Mouse (Mus musculus) heart, adult 2 months (tissue): ENCODE measurements around the gene Pnrc2. TPM values are rescaled to one million over a fixed set of nuclear protein-coding genes. Genes with fewer than 3 reads are reported as not detected.

ENCODE experiments used
- DNase-seq, 2 experiments: peaks; one replicate each; pipeline ENCODE4 v3.0.0; 2021
- H3K27ac ChIP-seq: fragments of 200-600 bp; 2 replicates; pipeline ENCODE4 v1.8.1; 2022
- H3K27me3 ChIP-seq: fragments of 200-500 bp; 2 replicates; pipeline ENCODE4 v1.6.1; 2012; ENCODE audit warnings: mild to moderate bottlenecking, low read length, inconsistent platforms, mixed read lengths; ENCODE audit not compliant: control insufficient read depth, insufficient read depth
- H3K36me3 ChIP-seq: fragments of 200-500 bp; 2 replicates; pipeline ENCODE4 v1.6.1; 2012; ENCODE audit warnings: low read length, inconsistent platforms; ENCODE audit not compliant: control insufficient read depth, insufficient read depth
- H3K4me1 ChIP-seq: fragments of 200-500 bp; 2 replicates; pipeline ENCODE4 v1.6.1; 2011; ENCODE audit warnings: low read length; ENCODE audit not compliant: control insufficient read depth, insufficient read depth
- H3K4me3 ChIP-seq: fragments of 200-600 bp; 2 replicates; pipeline ENCODE4 v1.8.1; 2022
- H3K79me2 ChIP-seq: fragments of 200-500 bp; replicated peaks from 2 replicates; pipeline ENCODE4 v1.6.1; 2012; ENCODE audit warnings: mild to moderate bottlenecking, inconsistent platforms, low read length, moderate library complexity, mixed read lengths; ENCODE audit not compliant: control insufficient read depth, insufficient read depth
- H3K9ac ChIP-seq: fragments of 200-500 bp; 2 replicates; pipeline ENCODE4 v1.6.1; 2012; ENCODE audit warnings: low read depth, mild to moderate bottlenecking, control low read depth, inconsistent platforms, low read length, mixed read lengths
- CTCF ChIP-seq: fragments of 200-600 bp; IDR thresholded peaks from 2 replicates; pipeline ENCODE4 v1.8.1; 2022; ENCODE audit warnings: antibody characterized with exemption, mild to moderate bottlenecking, moderate library complexity
- EP300 ChIP-seq: fragments of 200-500 bp; IDR thresholded peaks from 2 replicates; pipeline ENCODE4 v1.6.1; 2011; ENCODE audit warnings: low read depth, low read length, control low read depth; ENCODE audit not compliant: insufficient read depth
- POLR2A ChIP-seq: fragments of 200-500 bp; IDR thresholded peaks from 2 replicates; pipeline ENCODE4 v1.6.1; 2011; ENCODE audit warnings: mild to moderate bottlenecking, low read depth, low read length, control low read depth; ENCODE audit not compliant: insufficient read depth
- WGBS: fragments of 180-500 bp; shearing (Covaris S2); methylation state at CpG from one replicate; pipeline ENCODE4 v1.1.7; 2018; 5-methylcytosine and 5-hydroxymethylcytosine counted together
- intact Hi-C: fragments of 180-260 bp; cut with DNase I; formaldehyde crosslinking; loops from one replicate; pipeline ENCODE4 v1.15.1; 2025
- polyA plus RNA-seq: library from polyadenylated mRNA; depleted of rRNA; stranded (reverse); fragments of >200 nt; gene quantifications from 2 replicates; pipeline ENCODE4 v1.2.3, GENCODE M21; 2012
- total RNA-seq, 2 experiments: library from RNA; stranded (reverse); gene quantifications; 2 replicates each; pipeline ENCODE4 v1.2.3; 2021

Gene Pnrc2
- total and polyA plus RNA-seq, 3 experiments, result 14.9 to 81.2 (median 58.8) TPM

DNA sequence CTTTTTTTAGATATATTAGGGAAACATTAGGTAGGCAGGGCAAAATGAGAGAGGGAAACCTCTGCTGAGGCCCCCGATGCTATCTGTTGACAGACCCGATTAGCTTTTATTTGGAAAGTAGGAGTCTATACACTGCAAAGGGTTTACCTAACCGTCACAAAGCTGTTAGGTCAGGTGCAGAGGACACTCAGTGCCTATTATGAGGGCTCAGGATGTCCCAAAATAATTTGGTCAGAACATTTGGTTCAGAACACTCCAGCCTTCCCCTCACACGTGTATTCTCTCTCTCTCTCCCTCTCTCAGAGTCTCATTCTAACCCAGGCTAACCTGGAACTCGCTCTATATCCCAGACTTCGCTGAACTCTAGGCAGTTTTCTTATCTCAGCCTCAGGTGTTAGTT lies 8.4 kb upstream of the Pnrc2 start:
- DNase-seq, result no peak
- no peaks in the 10 kb centered on the region for H3K27me3 ChIP-seq
- no peaks in the 10 kb centered on the region for H3K36me3 ChIP-seq
- no peaks in the 10 kb centered on the region for H3K79me2 ChIP-seq
- no peak overlapping the region for H3K9ac ChIP-seq
- H3K4me1 ChIP-seq, result peaks cover 3% of the 10 kb centered on the region
- 79% methylated on average over 6 of the region's 6 CpGs for WGBS
- TF ChIP-seq CTCF (no peak), EP300 (no peak), POLR2A (no peak)
- no peak overlapping the region for H3K27ac ChIP-seq
- intact Hi-C loops, result no loop called here
- no peak overlapping the region for H3K4me3 ChIP-seq

DNA sequence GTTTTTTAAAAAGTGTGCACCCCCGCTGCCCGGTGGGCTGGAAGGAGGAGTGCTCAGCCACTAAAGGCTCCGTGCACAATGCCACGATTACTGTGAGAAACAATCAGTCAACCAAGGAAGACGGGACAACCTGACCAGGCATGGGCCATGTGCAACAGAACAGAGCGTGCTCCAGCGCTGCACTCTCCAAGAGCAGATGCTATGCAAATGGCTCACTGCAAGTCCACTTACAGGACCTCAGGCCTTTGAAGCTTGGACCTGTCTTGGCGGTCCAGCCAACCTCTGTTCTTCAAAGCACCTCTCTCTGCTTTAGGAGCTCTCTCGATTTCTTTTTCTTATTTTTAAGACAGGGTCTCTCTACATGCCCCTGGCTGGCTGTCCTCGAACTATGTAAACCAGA lies 6.9 kb upstream of the Pnrc2 start:
- Histone ChIP-seq H3K79me2 (no peaks in the 10 kb centered on the region), H3K4me1 (peaks cover 11% of the 10 kb centered on the region), H3K9ac (no peak overlapping the region), H3K36me3 (peaks cover 5% of the 10 kb centered on the region; the same call in 1 of the 2 replicates), H3K4me3 (no peak overlapping the region), H3K27me3 (no peaks in the 10 kb centered on the region), H3K27ac (no peak overlapping the region)
- no peak for TF ChIP-seq EP300
- TF ChIP-seq POLR2A, result no peak
- no peak for TF ChIP-seq CTCF
- DNase-seq, result no peak
- 94% methylated on average over 10 of the region's 10 CpGs for WGBS
- intact Hi-C loops, result no loop called here

DNA sequence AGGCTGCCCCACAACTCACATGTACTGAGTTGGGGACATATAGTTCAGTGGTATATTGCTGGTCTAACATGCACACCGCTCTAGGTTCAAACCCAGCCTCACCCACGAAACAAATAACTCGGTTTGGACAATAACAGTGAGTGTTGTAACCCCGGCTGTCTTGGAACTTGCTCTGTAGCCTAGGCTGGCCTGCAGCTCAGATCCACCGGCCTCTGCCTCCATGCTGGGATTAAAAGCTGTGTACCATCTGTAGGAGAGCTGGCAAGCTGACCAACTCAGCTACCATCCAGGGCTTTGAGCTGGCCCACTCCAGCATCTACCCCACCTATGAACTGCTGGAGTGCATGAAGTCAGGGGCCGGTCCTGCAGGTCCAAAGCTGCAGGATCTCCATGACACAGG lies 6.4 kb upstream of the Pnrc2 start:
- Histone ChIP-seq H3K4me1 (peaks cover 15% of the 10 kb centered on the region), H3K4me3 (no peak overlapping the region), H3K27ac (no peak overlapping the region), H3K27me3 (no peaks in the 10 kb centered on the region), H3K36me3 (peaks cover 8% of the 10 kb centered on the region; the same call in 1 of the 2 replicates), H3K9ac (no peak overlapping the region), H3K79me2 (no peaks in the 10 kb centered on the region)
- TF ChIP-seq POLR2A, result no peak
- TF ChIP-seq CTCF, result no peak
- no peak for TF ChIP-seq EP300
- WGBS, result 96% methylated on average over 6 of the region's 6 CpGs
- intact Hi-C loops, result no loop called here
- no peak for DNase-seq

GRCm38 (mm10) chr4:135879021-135879420 lies 5.4 kb upstream of the Pnrc2 start:
- no peaks in the 10 kb centered on the region for H3K27me3 ChIP-seq
- no peak overlapping the region for H3K9ac ChIP-seq
- TF ChIP-seq CTCF (no peak), POLR2A (no peak), EP300 (no peak)
- H3K36me3 ChIP-seq, result peaks cover 14% of the 10 kb centered on the region
- no peak overlapping the region for H3K4me3 ChIP-seq
- no peak for DNase-seq
- WGBS, result 82% methylated on average over 6 of the region's 6 CpGs
- intact Hi-C loops, result loop anchor here (5.0 kb wide), 2 partner anchors 62 to 172 kb away; no protein-coding TSS in a partner anchor
- no peak overlapping the region for H3K27ac ChIP-seq
- H3K4me1 ChIP-seq, result peaks cover 19% of the 10 kb centered on the region
- no peaks in the 10 kb centered on the region for H3K79me2 ChIP-seq

DNA sequence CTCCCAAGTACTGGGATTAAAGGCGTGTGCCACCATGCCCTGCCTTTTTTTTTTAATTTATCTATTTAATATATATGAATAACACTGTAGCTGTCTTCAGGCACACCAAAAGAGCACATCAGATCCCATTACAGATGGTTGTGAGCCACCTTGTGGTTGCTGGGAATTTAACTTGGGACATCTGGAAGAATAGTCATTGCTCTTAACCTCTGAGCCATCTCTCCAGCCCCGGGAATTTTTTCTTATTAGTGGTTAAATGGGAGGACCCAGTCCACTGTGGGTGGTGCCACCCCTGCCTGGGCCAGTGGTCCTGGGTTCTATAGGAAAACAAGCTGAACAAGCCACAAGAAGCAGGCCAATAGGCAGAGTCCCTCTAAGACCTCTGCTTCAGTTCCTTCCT lies 4.1 kb upstream of the Pnrc2 start:
- H3K4me1 ChIP-seq, result peaks cover 17% of the 10 kb centered on the region
- no peaks in the 10 kb centered on the region for H3K79me2 ChIP-seq
- WGBS, result 35% methylated on average over 2 of the region's 2 CpGs
- H3K36me3 ChIP-seq, result peaks cover 15% of the 10 kb centered on the region
- no peaks in the 10 kb centered on the region for H3K27me3 ChIP-seq
- TF ChIP-seq CTCF, result peak; percentile 70
- no peak for TF ChIP-seq POLR2A
- no peak overlapping the region for H3K9ac ChIP-seq
- peak in 1 of 2 experiments; percentile 41 for DNase-seq
- no peak overlapping the region; the same call in 1 of the 2 replicates for H3K27ac ChIP-seq
- no peak overlapping the region for H3K4me3 ChIP-seq
- intact Hi-C loops, result loop anchor here (1.0 to 5.0 kb wide), 3 partner anchors 60 to 170 kb away; no protein-coding TSS in a partner anchor

GRCm38 (mm10) chr4:135876583-135877020 lies 3.0 kb upstream of the Pnrc2 start:
- under 1% methylated on average over 16 of the region's 16 CpGs for WGBS
- no peak for TF ChIP-seq CTCF
- peak; percentile 73 for TF ChIP-seq POLR2A
- TF ChIP-seq EP300, result peak; percentile 99

More at GRCm38 (mm10) chr4:135876583-135877020, 3.0 kb upstream of the Pnrc2 start:
- H3K9ac ChIP-seq, result peak overlapping the region; percentile 60
- peaks cover 18% of the 10 kb centered on the region for H3K4me1 ChIP-seq
- intact Hi-C loops, result loop anchor here (1.0 to 5.0 kb wide), 3 partner anchors 59 to 169 kb away; no protein-coding TSS in a partner anchor
- H3K36me3 ChIP-seq, result peaks cover 26% of the 10 kb centered on the region
- H3K79me2 ChIP-seq, result no peaks in the 10 kb centered on the region
- H3K27me3 ChIP-seq, result no peaks in the 10 kb centered on the region
- H3K4me3 ChIP-seq, result peak overlapping the region; percentile 15
- H3K27ac ChIP-seq, result peak overlapping the region; percentile 100
- DNase-seq, result peak; percentile 86 to 91
